Mouse (Mus musculus): ENCODE data around the gene Hyou1.
"Not testable (repeated sequence)": the region's sequence is repeated elsewhere in the genome, so short reads cannot be mapped to it uniquely, and the experiment has no call there.

Gene Hyou1

GRCm38 (mm10) chr9:44379054-44379834 lies at the start of gene Hyou1:
Gene Hyou1, plus strand, starts transcription at chr9:44379490.
- DNase-seq (ENCODE audit: low read depth): peak; percentile 97

- no peak for DNase-seq (ENCODE audit: low read depth)
Observed at GRCm38 (mm10) chr9:44330736-44331135, 48.6 kb upstream of the Hyou1 start.

GRCm38 (mm10) chr9:44332918-44333638 lies 46.2 kb upstream of the Hyou1 start:
- DNase-seq (ENCODE audit: low read depth): no peak

GRCm38 (mm10) chr9:44334396-44335330 lies 44.6 kb upstream of the Hyou1 start, which contains the start of gene H2afx:
Gene H2afx, plus strand, starts transcription at chr9:44334694.
- peak; percentile 97 for DNase-seq (ENCODE audit: low read depth)

GRCm38 (mm10) chr9:44335331-44336092 lies 43.8 kb upstream of the Hyou1 start:
- no peak for DNase-seq (ENCODE audit: low read depth)

GRCm38 (mm10) chr9:44336093-44336406 lies 43.2 kb upstream of the Hyou1 start:
- DNase-seq (ENCODE audit: low read depth): no peak

GRCm38 (mm10) chr9:44336513-44336912 lies 42.8 kb upstream of the Hyou1 start:
- not testable (repeated sequence) for DNase-seq (ENCODE audit: low read depth)

- no peak for DNase-seq (ENCODE audit: low read depth)
Observed at GRCm38 (mm10) chr9:44336964-44337363, 42.3 kb upstream of the Hyou1 start.

- no peak for DNase-seq (ENCODE audit: low read depth)
Observed at GRCm38 (mm10) chr9:44337436-44338169, 41.7 kb upstream of the Hyou1 start.

GRCm38 (mm10) chr9:44338574-44338973 lies 40.7 kb upstream of the Hyou1 start:
- DNase-seq (ENCODE audit: low read depth): no peak

- no peak for DNase-seq (ENCODE audit: low read depth)
Observed at GRCm38 (mm10) chr9:44341487-44341886, 37.8 kb upstream of the Hyou1 start.

GRCm38 (mm10) chr9:44342173-44342572 lies 37.1 kb upstream of the Hyou1 start:
- DNase-seq (ENCODE audit: low read depth): no peak

- DNase-seq (ENCODE audit: low read depth): no peak
Observed at GRCm38 (mm10) chr9:44342605-44343004, 36.7 kb upstream of the Hyou1 start.

- DNase-seq (ENCODE audit: low read depth): peak; percentile 36
Observed at GRCm38 (mm10) chr9:44343290-44343689, 36.0 kb upstream of the Hyou1 start.

- peak; percentile 92 for DNase-seq (ENCODE audit: low read depth)
Observed at GRCm38 (mm10) chr9:44343781-44344421, 35.4 kb upstream of the Hyou1 start, which contains the start of gene Hmbs. Gene Hmbs, minus strand, starts transcription at chr9:44344228.

GRCm38 (mm10) chr9:44345570-44346433 lies 33.5 kb upstream of the Hyou1 start:
- DNase-seq (ENCODE audit: low read depth): no peak

GRCm38 (mm10) chr9:44347166-44347565 lies 32.1 kb upstream of the Hyou1 start:
- no peak for DNase-seq (ENCODE audit: low read depth)

- DNase-seq (ENCODE audit: low read depth): no peak
Observed at GRCm38 (mm10) chr9:44347621-44348020, 31.7 kb upstream of the Hyou1 start.

GRCm38 (mm10) chr9:44348546-44348945 lies 30.7 kb upstream of the Hyou1 start:
- DNase-seq (ENCODE audit: low read depth): no peak

Data from NIH3T3 (cell line).